Mouse (Mus musculus): ENCODE measurements around the gene Ankdd1b.

Ankdd1b gene

DNA sequence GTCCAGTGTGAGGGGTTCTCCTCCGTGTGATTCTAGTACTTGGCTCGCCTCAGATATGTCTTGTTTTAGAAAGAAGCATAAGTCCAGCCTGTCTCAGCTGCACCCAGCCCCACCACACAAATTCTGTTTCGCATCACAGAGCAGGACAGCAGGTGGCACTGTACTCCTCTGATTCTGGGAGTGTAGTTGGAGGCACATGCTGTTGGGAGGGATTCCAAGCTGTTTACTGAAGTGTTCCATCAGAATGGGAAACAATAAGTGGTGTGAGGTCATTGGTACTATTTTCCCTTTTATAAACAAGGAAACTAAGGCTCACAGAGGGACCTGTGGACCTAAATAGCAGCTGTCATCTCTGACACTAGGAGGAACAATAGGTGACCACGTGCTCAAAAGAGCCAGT, 64.0 kb downstream of the Ankdd1b start:
- DNase-seq (ENCODE audit: low read depth): no peak

DNA sequence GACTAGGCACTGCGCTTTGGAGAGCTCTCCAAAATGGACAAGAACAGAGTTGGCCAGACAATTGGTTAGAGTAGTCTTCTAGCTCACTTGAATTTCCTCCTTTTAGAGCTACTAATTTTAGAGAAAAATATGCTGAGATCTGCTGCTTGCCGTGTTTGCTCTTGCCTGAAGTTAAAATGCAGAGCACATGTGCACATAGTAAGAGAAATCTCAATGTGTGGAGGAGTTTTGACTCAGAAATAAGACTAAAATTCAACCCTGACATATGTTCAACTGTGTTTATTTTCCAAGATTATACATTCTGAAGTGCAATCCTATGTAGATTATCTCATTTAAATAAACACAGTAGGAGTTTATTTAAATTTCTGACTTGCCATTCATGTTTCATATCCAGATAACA, 65.5 kb downstream of the Ankdd1b start:
- DNase-seq (ENCODE audit: low read depth): no peak

DNA sequence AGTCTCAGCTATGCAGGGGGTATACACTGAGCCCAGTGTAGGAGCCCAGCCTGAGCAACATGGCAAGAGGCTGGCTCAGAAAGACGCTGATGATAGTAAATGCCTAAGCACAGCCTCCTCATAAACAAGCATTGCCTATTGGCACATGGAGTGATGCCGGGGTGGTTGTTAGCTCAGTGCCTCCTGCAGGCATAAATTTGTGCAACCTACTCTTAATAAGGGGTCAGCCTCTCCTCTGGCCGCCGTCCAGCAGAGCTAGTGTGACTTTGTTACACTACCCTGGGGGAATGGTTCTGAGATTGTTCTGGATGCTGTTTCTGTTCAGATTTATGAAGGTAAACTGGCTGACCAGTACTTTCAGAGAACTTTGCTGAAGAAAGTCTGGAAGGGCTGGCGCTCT, 69.7 kb downstream of the Ankdd1b start:
- DNase-seq (ENCODE audit: low read depth): no peak

DNA sequence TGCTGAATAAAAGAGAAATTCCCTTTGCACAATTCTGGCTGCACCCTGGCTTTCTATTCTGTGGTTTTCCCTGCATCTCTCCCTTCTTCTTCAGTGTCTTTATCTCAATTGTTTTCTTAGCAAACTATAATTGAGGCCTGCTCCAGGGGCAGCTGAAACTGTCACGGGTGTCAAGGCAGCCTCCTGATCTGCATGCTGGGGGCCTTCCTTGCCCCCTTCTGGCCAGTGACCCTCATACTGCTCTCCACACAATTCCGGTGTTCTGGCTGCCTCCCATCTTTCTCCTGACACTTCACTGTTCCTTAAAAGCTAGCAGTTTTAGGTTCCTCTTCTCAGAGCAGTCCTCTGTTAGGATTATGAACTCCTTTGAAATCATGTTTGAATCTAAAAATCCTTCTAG, 81.7 kb downstream of the Ankdd1b start:
- no peak for DNase-seq (ENCODE audit: low read depth)

DNA sequence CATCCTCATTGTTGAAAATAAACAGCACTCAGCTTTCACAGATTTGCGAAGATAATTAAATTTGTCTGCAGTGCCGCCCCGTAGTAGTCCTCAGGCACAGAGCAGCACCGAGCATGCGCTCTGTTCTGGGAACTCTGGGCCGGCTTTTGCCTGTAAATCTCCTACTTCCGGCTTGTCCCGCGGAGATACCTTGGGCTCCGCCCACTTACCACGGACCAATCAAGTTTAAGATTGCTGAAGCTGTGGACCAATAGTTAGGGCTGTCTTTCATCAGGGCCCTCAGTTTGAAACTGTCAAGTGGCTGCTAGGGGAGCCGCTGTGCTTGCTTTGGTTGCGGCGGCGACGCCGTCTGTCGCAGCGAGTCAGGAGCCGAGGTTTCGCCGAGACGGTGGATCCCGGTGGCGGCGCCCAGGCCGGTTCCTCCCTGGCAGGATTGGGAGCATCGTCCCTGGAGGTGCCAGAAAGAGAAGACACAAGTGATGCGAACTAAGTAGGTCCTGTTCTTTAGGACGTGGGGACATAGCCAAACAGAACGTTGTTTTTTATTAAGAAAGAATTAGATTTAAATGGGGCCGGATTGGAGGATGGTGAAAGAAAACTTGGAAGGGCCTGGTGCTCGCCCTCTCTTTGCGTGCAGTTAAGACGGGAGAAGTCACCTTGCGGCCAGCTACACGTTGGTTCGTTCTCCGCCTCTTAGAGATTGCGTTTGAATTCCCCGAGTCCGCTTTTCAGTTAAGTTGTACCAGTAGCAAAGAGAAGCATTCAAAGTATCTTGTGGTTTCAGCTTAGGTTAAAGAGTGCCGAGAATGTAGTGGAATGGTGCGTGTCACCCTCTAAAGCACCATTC, 82.7 kb downstream of the Ankdd1b start, which contains the start of gene Poc5:
TSS of gene Poc5 (plus strand) at position 253 of the 847 bp plus-strand sequence.
- peak; percentile 97 for DNase-seq (ENCODE audit: low read depth)

DNA sequence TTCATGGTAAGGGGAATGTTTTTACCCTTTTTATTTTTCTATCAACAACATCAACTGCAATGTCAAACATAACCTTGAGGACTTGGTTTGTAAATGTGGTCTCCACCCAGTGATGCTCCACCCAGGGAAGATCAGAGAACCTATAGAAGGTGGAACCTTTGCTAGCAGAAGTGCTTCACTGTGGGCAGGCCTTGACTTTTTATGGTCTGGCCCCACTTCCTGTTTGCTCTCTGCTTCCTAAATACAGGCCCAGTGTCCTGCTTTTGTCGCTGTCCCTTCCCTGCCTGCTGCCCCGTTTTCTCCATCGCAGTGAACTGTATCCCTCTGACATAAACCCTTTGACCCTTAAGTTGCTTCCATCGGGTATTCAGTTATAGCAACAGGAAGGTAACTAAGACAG, 93.1 kb downstream of the Ankdd1b start:
- DNase-seq (ENCODE audit: low read depth): no peak

DNA sequence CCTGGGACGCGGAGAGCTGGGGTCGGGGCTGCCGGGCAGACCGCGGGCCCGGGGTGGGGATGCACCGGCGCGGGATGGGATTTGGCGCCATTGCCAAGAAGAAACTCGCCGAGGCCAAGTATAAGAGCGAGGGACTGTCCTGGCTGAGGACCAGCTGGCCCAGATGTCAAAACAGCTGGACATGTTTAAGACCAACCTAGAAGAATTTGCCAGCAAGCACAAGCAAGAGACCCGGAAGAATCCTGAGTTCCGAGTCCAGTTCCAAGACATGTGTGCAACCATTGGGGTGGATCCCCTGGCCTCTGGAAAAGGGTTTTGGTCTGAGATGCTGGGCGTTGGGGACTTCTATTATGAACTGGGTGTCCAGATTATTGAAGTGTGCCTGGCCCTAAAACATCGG, 94.1 kb downstream of the Ankdd1b start:
- no peak for DNase-seq (ENCODE audit: low read depth)

DNA sequence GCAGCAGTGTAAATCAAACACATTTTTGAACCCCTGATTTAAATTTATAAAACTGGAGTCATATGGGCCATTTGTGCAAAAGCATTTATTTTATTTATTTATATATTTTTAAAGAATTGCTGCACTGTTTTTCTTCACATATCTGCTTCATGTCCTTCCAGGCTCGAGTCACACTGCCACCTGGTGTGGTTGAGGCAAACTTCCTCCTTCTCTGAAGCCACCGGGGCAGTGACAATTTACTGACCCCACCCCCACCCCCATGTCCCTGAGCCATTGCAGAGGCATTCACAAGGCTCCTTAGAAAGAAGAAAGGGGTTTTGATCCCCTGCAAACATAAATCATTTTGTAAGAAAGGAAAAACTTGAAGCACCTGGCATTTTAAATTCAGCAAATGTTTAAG, 95.5 kb downstream of the Ankdd1b start:
- no peak for DNase-seq (ENCODE audit: low read depth)
